Mouse (Mus musculus) limb, embryonic 14.5 days (tissue): ENCODE results near the gene Aen. TPM values are rescaled to one million over a fixed set of nuclear protein-coding genes. Genes with fewer than 3 reads are reported as not detected.

ENCODE experiments used
- ATAC-seq: fragments of 200-750 bp; cut with Nextera tagmentation; 2 replicates; pipeline ENCODE4 v1.8.0; 2017; ENCODE audit warnings: low read depth, moderate number of reproducible peaks, moderate TSS enrichment; ENCODE audit not compliant: low FRiP score
- DNase-seq: peaks from one replicate; pipeline ENCODE4 v3.0.0-alpha.2; 2015; ENCODE audit warnings: low spot score
- H3K27ac ChIP-seq: fragments of 300-500 bp; sonication (generic); replicated peaks from 2 replicates; pipeline ENCODE4 v1.5.1; 2014; ENCODE audit warnings: low read depth, mild to moderate bottlenecking, low read length, moderate library complexity, mixed read lengths
- H3K27me3 ChIP-seq: fragments of 300-500 bp; sonication (generic); 2 replicates; pipeline ENCODE4 v1.6.1; 2014; ENCODE audit warnings: low read length, mixed read lengths; ENCODE audit not compliant: control insufficient read depth, insufficient read depth
- H3K36me3 ChIP-seq: fragments of 300-500 bp; sonication (generic); 2 replicates; pipeline ENCODE4 v1.6.1; 2014; ENCODE audit warnings: mild to moderate bottlenecking, low read length, moderate library complexity, mixed read lengths; ENCODE audit not compliant: control insufficient read depth, insufficient read depth
- H3K4me1 ChIP-seq: fragments of 300-500 bp; sonication (generic); 2 replicates; pipeline ENCODE4 v1.6.1; 2014; ENCODE audit warnings: antibody characterized with exemption, low read length, mixed read lengths; ENCODE audit not compliant: control insufficient read depth, insufficient read depth
- H3K4me2 ChIP-seq: fragments of 300-500 bp; sonication (generic); replicated peaks from 2 replicates; pipeline ENCODE4 v1.6.1; 2014; ENCODE audit warnings: low read depth, mild to moderate bottlenecking, low read length, moderate library complexity; ENCODE audit not compliant: severe bottlenecking
- H3K4me3 ChIP-seq: fragments of 300-500 bp; sonication (generic); replicated peaks from 2 replicates; pipeline ENCODE4 v1.5.1; 2014; ENCODE audit warnings: low read length
- H3K9ac ChIP-seq: fragments of 300-500 bp; sonication (generic); 2 replicates; pipeline ENCODE4 v1.6.1; 2014; ENCODE audit warnings: mild to moderate bottlenecking, low read depth, low read length, moderate library complexity; ENCODE audit not compliant: severe bottlenecking
- H3K9me3 ChIP-seq: fragments of 300-500 bp; sonication (generic); 2 replicates; pipeline ENCODE4 v1.6.1; 2016; ENCODE audit warnings: low read length; ENCODE audit not compliant: control insufficient read depth
- POLR2A ChIP-seq: fragments of 200-500 bp; IDR thresholded peaks from 2 replicates; pipeline ENCODE4 v1.8.0; 2012; ENCODE audit warnings: inconsistent platforms, mild to moderate bottlenecking, moderate library complexity, borderline replicate concordance; ENCODE audit not compliant: insufficient read depth, insufficient read length; ENCODE audit errors: extremely low read depth
- WGBS: fragments of 180-500 bp; shearing (Covaris S2); extraction: QIAGEN DNeasy Blood & Tissue Kit; methylation state at CpG from one replicate; pipeline ENCODE4 v1.1.7; 2014; 5-methylcytosine and 5-hydroxymethylcytosine counted together
- polyA plus RNA-seq, 2 experiments: library from polyadenylated mRNA; depleted of rRNA in 1 of 2; stranded (reverse) in 1 of 2; unstranded in 1 of 2; fragments of >200 nt; fragmentation: Nextera tagmentation in 1 of 2; extraction: Ambion mirVana in 1 of 2; gene quantifications; 2 replicates each; pipeline versions ENCODE4 v1.2.1 to v1.2.3; 2012 to 2014

The Aen gene
- polyA plus RNA-seq, 2 experiments, result 29.2 to 34.1 TPM

DNA sequence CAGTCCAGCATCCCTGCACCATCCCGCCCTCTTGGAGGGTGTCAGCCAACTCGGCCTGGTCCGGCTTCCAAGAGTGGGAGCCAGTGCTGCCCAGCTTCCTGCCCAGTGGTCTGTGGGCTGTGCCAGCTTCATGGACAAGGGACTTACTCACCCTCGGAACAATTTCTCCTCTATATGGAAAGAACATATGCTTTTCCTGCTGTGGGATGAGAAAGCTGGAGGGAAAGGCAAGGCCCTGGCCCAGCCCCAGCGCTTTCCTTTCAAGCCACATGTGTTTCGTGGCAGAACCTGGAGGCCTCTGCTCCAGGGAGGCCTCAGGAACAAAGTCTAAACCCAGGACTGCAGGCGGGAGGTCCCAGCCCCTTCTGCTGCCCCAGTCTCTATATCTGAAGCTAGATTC, 30.0 kb downstream of the Aen start:
- Histone ChIP-seq H3K4me2 (no peak overlapping the region), H3K36me3 (no peaks in the 10 kb centered on the region), H3K27me3 (no peaks in the 10 kb centered on the region), H3K27ac (peak overlapping the region; percentile 69), H3K9me3 (no peaks in the 10 kb centered on the region), H3K4me3 (no peak overlapping the region), H3K4me1 (peaks cover 13% of the 10 kb centered on the region; the same call in 1 of the 2 replicates), H3K9ac (no peak overlapping the region)
- WGBS, result 62% methylated on average over 7 of the region's 7 CpGs
- ATAC-seq, result no peak
- peak; percentile 35 for DNase-seq
- no peak for TF ChIP-seq POLR2A

- Histone ChIP-seq H3K27ac (peak overlapping the region; percentile 69), H3K4me2 (no peak overlapping the region), H3K4me1 (peaks cover 13% of the 10 kb centered on the region; the same call in 1 of the 2 replicates), H3K9me3 (no peaks in the 10 kb centered on the region), H3K36me3 (no peaks in the 10 kb centered on the region), H3K9ac (no peak overlapping the region), H3K27me3 (no peaks in the 10 kb centered on the region), H3K4me3 (no peak overlapping the region)
- no peak for TF ChIP-seq POLR2A
- DNase-seq (no peak), ATAC-seq (no peak)
- 72% methylated on average over 9 of the region's 9 CpGs for WGBS
Measured at GRCm38 (mm10) chr7:78926156-78926555, 30.5 kb downstream of the Aen start.

GRCm38 (mm10) chr7:78927266-78927665, 31.6 kb downstream of the Aen start:
- Histone ChIP-seq H3K4me3 (no peak overlapping the region), H3K9me3 (no peaks in the 10 kb centered on the region), H3K9ac (no peak overlapping the region), H3K27me3 (no peaks in the 10 kb centered on the region), H3K36me3 (no peaks in the 10 kb centered on the region), H3K27ac (no peak overlapping the region), H3K4me2 (no peak overlapping the region), H3K4me1 (peaks cover 13% of the 10 kb centered on the region; the same call in 1 of the 2 replicates)
- 74% methylated on average over 3 of the region's 3 CpGs for WGBS
- no peak for ATAC-seq
- no peak for DNase-seq
- no peak for TF ChIP-seq POLR2A

GRCm38 (mm10) chr7:78938957-78939602, 43.4 kb downstream of the Aen start:
- DNase-seq, result peak; percentile 40
- TF ChIP-seq POLR2A, result no peak
- Histone ChIP-seq H3K36me3 (no peaks in the 10 kb centered on the region), H3K27me3 (no peaks in the 10 kb centered on the region), H3K9ac (no peak overlapping the region), H3K4me1 (no peaks in the 10 kb centered on the region), H3K4me3 (no peak overlapping the region), H3K4me2 (no peak overlapping the region), H3K27ac (0 out of 2 replicates have a peak overlapping the region, but pooled peaks have one; percentile 43), H3K9me3 (no peaks in the 10 kb centered on the region)
- ATAC-seq, result peak; percentile 50
- 54% methylated on average over 19 of the region's 19 CpGs for WGBS

GRCm38 (mm10) chr7:78940971-78941370, 45.3 kb downstream of the Aen start:
- H3K27me3 ChIP-seq, result no peaks in the 10 kb centered on the region
- no peak for TF ChIP-seq POLR2A
- DNase-seq (no peak), ATAC-seq (no peak)
- H3K4me1 ChIP-seq, result no peaks in the 10 kb centered on the region
- H3K27ac ChIP-seq, result no peak overlapping the region
- no peaks in the 10 kb centered on the region for H3K9me3 ChIP-seq
- no peak overlapping the region for H3K9ac ChIP-seq
- WGBS, result 87% methylated on average over 3 of the region's 3 CpGs
- no peak overlapping the region for H3K4me2 ChIP-seq
- H3K4me3 ChIP-seq, result no peak overlapping the region
- H3K36me3 ChIP-seq, result no peaks in the 10 kb centered on the region
